Mouse (Mus musculus): ENCODE results near the gene Nexn. TPM values are rescaled to one million over a fixed set of nuclear protein-coding genes. Genes with fewer than 3 reads are reported as not detected.

Nexn gene
- polyA plus RNA-seq, 1 experiment from 2014 or later, result 5.9 TPM

DNA sequence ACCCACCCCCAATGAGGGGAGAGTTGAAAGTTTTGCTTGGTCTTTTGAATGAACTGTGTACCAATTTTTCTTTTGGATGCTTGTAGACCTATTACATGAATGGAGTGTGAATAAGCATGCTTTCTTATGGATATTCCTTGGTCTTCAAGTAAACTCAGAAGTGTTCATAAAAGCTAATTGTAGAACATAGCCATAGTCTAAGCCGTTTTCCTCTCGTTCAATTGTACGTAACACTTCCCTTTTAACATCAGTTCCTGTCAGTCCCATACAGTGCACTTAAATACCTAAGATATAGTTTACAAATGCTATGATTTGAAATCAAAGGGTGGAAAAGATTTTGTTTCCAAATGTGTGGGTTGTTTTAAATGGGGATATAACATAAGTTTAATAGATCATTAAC, 52.7 kb downstream of the Nexn start:
- no peak for DNase-seq (ENCODE audit: low spot score)
- no peaks in the 10 kb centered on the region for H3K36me3 ChIP-seq (ENCODE audit: control insufficient read depth, insufficient read depth, low read length)
- H3K27me3 ChIP-seq (ENCODE audit: control insufficient read depth, insufficient read depth, low read length), result no peaks in the 10 kb centered on the region
- no peak overlapping the region for H3K4me3 ChIP-seq (ENCODE audit: low read depth, low read length)
- ATAC-seq (ENCODE audit: insufficient read depth, low FRiP score, low TSS enrichment), result no peak
- no peak overlapping the region for H3K9ac ChIP-seq (ENCODE audit: low read length)
- no peaks in the 10 kb centered on the region for H3K9me3 ChIP-seq (ENCODE audit: control insufficient read depth, low read length)
- peak overlapping the region; percentile 58; the same call in 1 of the 2 replicates for H3K4me2 ChIP-seq (ENCODE audit: low read depth)
- H3K27ac ChIP-seq (ENCODE audit: low read depth, low read length), result no peak overlapping the region
- WGBS, result 82% methylated on average over 3 of the region's 3 CpGs
- H3K4me1 ChIP-seq (ENCODE audit: control insufficient read depth, insufficient read depth, low read length), result peaks cover 17% of the 10 kb centered on the region

- ATAC-seq (ENCODE audit: insufficient read depth, low FRiP score, low TSS enrichment), result no peak
- Histone ChIP-seq H3K4me3 (ENCODE audit: low read depth, low read length) (peak overlapping the region; percentile 97), H3K9me3 (ENCODE audit: control insufficient read depth, low read length) (no peaks in the 10 kb centered on the region), H3K27me3 (ENCODE audit: control insufficient read depth, insufficient read depth, low read length) (no peaks in the 10 kb centered on the region), H3K36me3 (ENCODE audit: control insufficient read depth, insufficient read depth, low read length) (no peaks in the 10 kb centered on the region), H3K4me1 (ENCODE audit: control insufficient read depth, insufficient read depth, low read length) (peaks cover 18% of the 10 kb centered on the region), H3K4me2 (ENCODE audit: low read depth) (peak overlapping the region; percentile 58), H3K9ac (ENCODE audit: low read length) (peak overlapping the region; percentile 100), H3K27ac (ENCODE audit: low read depth, low read length) (no peak overlapping the region)
- WGBS, result 50% methylated on average over 7 of the region's 7 CpGs
- DNase-seq (ENCODE audit: low spot score), result no peak
Observed at GRCm38 (mm10) chr3:152211731-152212279, 54.3 kb downstream of the Nexn start.

DNA sequence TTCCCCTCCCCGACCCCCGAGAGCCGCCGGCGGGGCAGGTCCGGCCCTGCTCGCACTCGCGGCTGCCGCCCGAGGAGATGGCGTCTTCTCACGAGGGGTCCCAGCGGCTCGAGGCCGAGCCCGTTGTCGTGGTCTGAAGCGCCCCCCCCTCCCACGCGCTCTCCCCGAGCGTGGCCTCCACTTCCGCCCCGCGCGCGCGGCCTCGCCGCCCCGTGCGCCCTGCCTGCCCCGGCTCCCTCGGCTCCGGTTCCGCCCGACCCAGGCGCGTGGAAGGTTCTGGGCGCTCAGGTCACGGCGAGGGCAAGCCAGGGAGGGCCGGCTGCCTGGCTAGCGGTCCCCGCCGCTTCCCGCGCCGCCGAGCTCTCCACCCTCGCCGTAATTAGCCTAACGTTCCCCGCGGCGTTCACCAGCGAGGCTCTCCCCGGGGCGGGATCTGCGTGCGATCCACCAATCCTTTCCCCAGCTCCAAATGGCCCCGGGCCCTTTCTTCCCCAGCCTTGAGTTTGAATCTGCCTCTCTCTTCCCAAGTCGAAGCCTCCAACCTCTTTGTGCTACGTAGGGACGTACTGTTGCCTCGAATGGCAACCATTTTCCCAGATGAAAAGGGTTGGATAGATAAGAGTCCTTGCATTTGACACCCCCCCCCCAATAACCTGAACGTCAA, 55.3 kb downstream of the Nexn start:
- Histone ChIP-seq H3K4me3 (ENCODE audit: low read depth, low read length) (peak overlapping the region; percentile 97), H3K4me1 (ENCODE audit: control insufficient read depth, insufficient read depth, low read length) (peaks cover 18% of the 10 kb centered on the region), H3K36me3 (ENCODE audit: control insufficient read depth, insufficient read depth, low read length) (no peaks in the 10 kb centered on the region), H3K9me3 (ENCODE audit: control insufficient read depth, low read length) (no peaks in the 10 kb centered on the region), H3K27ac (ENCODE audit: low read depth, low read length) (peak overlapping the region; percentile 100), H3K9ac (ENCODE audit: low read length) (peak overlapping the region; percentile 100), H3K4me2 (ENCODE audit: low read depth) (peak overlapping the region; percentile 58), H3K27me3 (ENCODE audit: control insufficient read depth, insufficient read depth, low read length) (no peaks in the 10 kb centered on the region)
- peak; percentile 79 for DNase-seq (ENCODE audit: low spot score)
- peak; percentile 70 for ATAC-seq (ENCODE audit: insufficient read depth, low FRiP score, low TSS enrichment)
- 0% methylated on average over 50 of the region's 68 CpGs for WGBS

DNA sequence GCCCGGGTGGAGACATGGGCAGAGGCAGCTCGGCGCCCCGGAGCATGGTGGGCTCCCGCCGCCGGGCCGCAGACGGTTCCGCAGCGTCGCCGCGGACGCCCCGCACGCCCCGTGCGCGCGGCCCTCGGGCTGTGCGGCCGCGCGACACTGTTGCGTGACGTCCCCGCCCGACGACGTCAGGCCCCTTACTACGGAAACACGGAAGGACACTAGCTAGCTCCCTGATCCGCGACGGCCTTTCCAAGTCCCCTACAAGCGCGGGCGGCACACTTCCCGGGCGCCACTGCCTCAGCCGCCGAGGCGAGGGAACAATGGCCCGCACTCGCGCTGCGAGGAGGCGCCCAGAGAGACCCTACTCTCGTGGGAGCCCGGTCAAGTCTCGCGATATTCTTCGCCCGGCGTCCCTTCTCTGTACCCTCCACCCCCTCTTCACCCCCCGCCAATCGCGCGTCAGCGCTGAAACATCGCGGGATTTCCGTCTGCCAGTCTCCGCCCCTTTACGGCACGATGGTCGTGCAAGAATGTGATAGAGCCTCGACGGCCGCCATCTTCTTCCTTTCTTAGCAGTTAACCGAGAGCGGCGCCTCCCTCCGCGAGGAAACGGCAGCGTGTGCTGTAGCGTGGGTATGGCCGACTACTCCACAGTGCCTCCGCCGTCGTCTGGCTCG, 56.0 kb downstream of the Nexn start, which contains the start of the genes Dnajb4 and Fubp1:
Gene Dnajb4, minus strand, starts transcription at position 336 of the 668 bp plus-strand sequence.
Gene Fubp1, plus strand, starts transcription at position 456 of the 668 bp plus-strand sequence.
- under 1% methylated on average over 74 of the region's 85 CpGs for WGBS
- peak within 1 kb of the TSS; percentile 100 for H3K27ac ChIP-seq (ENCODE audit: low read depth, low read length)
- peak within 1 kb of the TSS; percentile 97 for H3K4me3 ChIP-seq (ENCODE audit: low read depth, low read length)
- H3K4me1 ChIP-seq (ENCODE audit: control insufficient read depth, insufficient read depth, low read length), result peaks cover 18% of the 10 kb centered on the region
- H3K27me3 ChIP-seq (ENCODE audit: control insufficient read depth, insufficient read depth, low read length), result no peaks in the 10 kb centered on the region
- DNase-seq (ENCODE audit: low spot score), result peak; percentile 99
- peak; percentile 95 for ATAC-seq (ENCODE audit: insufficient read depth, low FRiP score, low TSS enrichment)
- peak within 1 kb of the TSS; percentile 100 for H3K9ac ChIP-seq (ENCODE audit: low read length)
- no peaks in the 10 kb centered on the region for H3K36me3 ChIP-seq (ENCODE audit: control insufficient read depth, insufficient read depth, low read length)
- H3K9me3 ChIP-seq (ENCODE audit: control insufficient read depth, low read length), result no peaks in the 10 kb centered on the region
- H3K4me2 ChIP-seq (ENCODE audit: low read depth), result peak within 1 kb of the TSS; percentile 81

GRCm38 (mm10) chr3:152209177-152209966, 56.8 kb downstream of the Nexn start:
- H3K9me3 ChIP-seq (ENCODE audit: control insufficient read depth, low read length), result no peaks in the 10 kb centered on the region
- H3K4me2 ChIP-seq (ENCODE audit: low read depth), result peak overlapping the region; percentile 81
- H3K36me3 ChIP-seq (ENCODE audit: control insufficient read depth, insufficient read depth, low read length), result no peaks in the 10 kb centered on the region
- peaks cover 18% of the 10 kb centered on the region for H3K4me1 ChIP-seq (ENCODE audit: control insufficient read depth, insufficient read depth, low read length)
- H3K9ac ChIP-seq (ENCODE audit: low read length), result peak overlapping the region; percentile 100
- DNase-seq (ENCODE audit: low spot score) (peak; percentile 58), ATAC-seq (ENCODE audit: insufficient read depth, low FRiP score, low TSS enrichment) (peak; percentile 36)
- peak overlapping the region; percentile 100 for H3K27ac ChIP-seq (ENCODE audit: low read depth, low read length)
- H3K27me3 ChIP-seq (ENCODE audit: control insufficient read depth, insufficient read depth, low read length), result no peaks in the 10 kb centered on the region
- WGBS, result 9% methylated on average over 25 of the region's 25 CpGs
- H3K4me3 ChIP-seq (ENCODE audit: low read depth, low read length), result peak overlapping the region; percentile 97

DNA sequence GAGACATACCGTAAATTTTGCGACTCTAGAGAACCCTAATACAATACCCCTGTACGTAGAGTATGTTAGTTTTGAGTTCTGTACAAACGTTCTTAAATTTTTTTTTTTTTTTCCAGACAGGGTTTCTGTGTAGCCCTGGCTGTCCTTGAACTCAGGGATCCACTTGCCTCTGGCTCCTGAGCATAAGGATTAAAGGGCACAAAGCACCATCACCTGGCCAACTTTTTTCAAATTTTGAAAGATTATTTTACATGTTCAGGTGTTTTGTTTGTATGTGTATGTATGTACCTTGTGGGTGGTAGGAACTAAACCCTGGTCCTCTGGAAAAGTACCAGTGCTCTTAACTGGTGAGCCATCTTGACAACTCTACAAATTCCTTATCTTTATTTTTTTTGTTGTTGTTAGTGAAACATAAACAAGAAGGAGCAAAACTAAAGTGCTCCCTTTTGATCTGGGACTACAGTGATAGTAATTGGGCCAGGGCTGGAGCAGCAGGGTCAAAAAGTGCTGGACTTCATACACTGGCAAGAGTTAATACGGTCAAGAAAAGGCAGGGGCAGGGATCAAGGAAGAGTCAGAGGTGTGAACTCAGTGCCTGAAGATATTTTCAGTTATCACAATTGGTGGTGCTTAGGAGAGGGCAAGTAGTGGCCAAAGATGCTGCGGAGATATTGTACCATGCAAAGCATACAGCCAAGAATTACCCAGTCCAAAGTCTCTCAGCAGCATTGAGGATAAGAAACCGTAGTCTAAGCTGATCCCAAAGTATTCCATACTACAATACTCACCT, 57.9 kb downstream of the Nexn start:
- Histone ChIP-seq H3K4me3 (ENCODE audit: low read depth, low read length) (no peak overlapping the region), H3K4me1 (ENCODE audit: control insufficient read depth, insufficient read depth, low read length) (peaks cover 18% of the 10 kb centered on the region), H3K27me3 (ENCODE audit: control insufficient read depth, insufficient read depth, low read length) (no peaks in the 10 kb centered on the region), H3K9me3 (ENCODE audit: control insufficient read depth, low read length) (no peaks in the 10 kb centered on the region), H3K27ac (ENCODE audit: low read depth, low read length) (no peak overlapping the region), H3K4me2 (ENCODE audit: low read depth) (no peak overlapping the region; the same call in 1 of the 2 replicates), H3K36me3 (ENCODE audit: control insufficient read depth, insufficient read depth, low read length) (no peaks in the 10 kb centered on the region), H3K9ac (ENCODE audit: low read length) (no peak overlapping the region)
- WGBS, result 91% methylated on average over 7 of the region's 7 CpGs
- no peak for DNase-seq (ENCODE audit: low spot score)
- no peak for ATAC-seq (ENCODE audit: insufficient read depth, low FRiP score, low TSS enrichment)

DNA sequence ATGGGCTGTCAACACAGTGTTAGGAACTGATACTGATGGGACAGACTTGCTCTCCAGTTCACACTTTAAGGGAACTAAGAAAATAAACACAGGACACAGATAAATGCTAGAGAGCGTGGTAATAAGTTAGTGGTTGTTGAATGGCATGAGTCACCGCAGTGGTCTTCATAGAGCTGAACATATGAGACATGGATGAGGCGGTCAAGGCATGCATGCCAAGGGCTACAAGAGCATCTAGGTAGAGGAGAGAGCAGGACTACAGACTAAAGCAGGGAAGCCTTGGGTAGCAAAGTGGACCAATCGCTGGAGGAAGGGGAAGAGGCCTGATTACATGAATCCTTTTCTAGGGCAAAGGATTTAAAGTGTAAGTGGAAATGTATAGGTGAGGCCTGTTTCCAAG, 59.0 kb downstream of the Nexn start:
- Histone ChIP-seq H3K4me3 (ENCODE audit: low read depth, low read length) (no peak overlapping the region), H3K27ac (ENCODE audit: low read depth, low read length) (no peak overlapping the region), H3K4me2 (ENCODE audit: low read depth) (no peak overlapping the region), H3K36me3 (ENCODE audit: control insufficient read depth, insufficient read depth, low read length) (no peaks in the 10 kb centered on the region), H3K9ac (ENCODE audit: low read length) (no peak overlapping the region), H3K27me3 (ENCODE audit: control insufficient read depth, insufficient read depth, low read length) (no peaks in the 10 kb centered on the region), H3K4me1 (ENCODE audit: control insufficient read depth, insufficient read depth, low read length) (peaks cover 10% of the 10 kb centered on the region), H3K9me3 (ENCODE audit: control insufficient read depth, low read length) (no peaks in the 10 kb centered on the region)
- 94% methylated on average over 4 of the region's 4 CpGs for WGBS
- DNase-seq (ENCODE audit: low spot score), result no peak
- ATAC-seq (ENCODE audit: insufficient read depth, low FRiP score, low TSS enrichment), result no peak

GRCm38 (mm10) chr3:152204577-152204976, 61.6 kb downstream of the Nexn start:
- DNase-seq (ENCODE audit: low spot score) (no peak), ATAC-seq (ENCODE audit: insufficient read depth, low FRiP score, low TSS enrichment) (no peak)
- Histone ChIP-seq H3K4me3 (ENCODE audit: low read depth, low read length) (no peak overlapping the region), H3K9ac (ENCODE audit: low read length) (no peak overlapping the region), H3K27ac (ENCODE audit: low read depth, low read length) (no peak overlapping the region), H3K27me3 (ENCODE audit: control insufficient read depth, insufficient read depth, low read length) (no peaks in the 10 kb centered on the region), H3K4me2 (ENCODE audit: low read depth) (no peak overlapping the region), H3K9me3 (ENCODE audit: control insufficient read depth, low read length) (no peaks in the 10 kb centered on the region), H3K4me1 (ENCODE audit: control insufficient read depth, insufficient read depth, low read length) (peaks cover 7% of the 10 kb centered on the region; the same call in 1 of the 2 replicates), H3K36me3 (ENCODE audit: control insufficient read depth, insufficient read depth, low read length) (no peaks in the 10 kb centered on the region)
- 92% methylated on average over 3 of the region's 3 CpGs for WGBS
